Mouse (Mus musculus) forebrain, embryonic 12.5 days (tissue): Measurements from ENCODE around the gene Mapkapk2. TPM values are rescaled to one million over a fixed set of nuclear protein-coding genes. Genes with fewer than 3 reads are reported as not detected.

Source experiments
- ATAC-seq: fragments of 200-750 bp; cut with Nextera tagmentation; 2 replicates; pipeline ENCODE4 v1.8.0; 2017; ENCODE audit warnings: moderate TSS enrichment; ENCODE audit not compliant: low FRiP score
- H3K27ac ChIP-seq: fragments of 300-500 bp; sonication (generic); 2 replicates; pipeline ENCODE4 v1.5.1; 2016; ENCODE audit warnings: mild to moderate bottlenecking
- H3K27me3 ChIP-seq: fragments of 300-500 bp; sonication (generic); 2 replicates; pipeline ENCODE4 v1.6.1; 2016; ENCODE audit warnings: mild to moderate bottlenecking
- H3K36me3 ChIP-seq: fragments of 300-500 bp; sonication (generic); replicated peaks from 2 replicates; pipeline ENCODE4 v1.6.1; 2016; ENCODE audit warnings: mild to moderate bottlenecking
- H3K4me1 ChIP-seq: fragments of 300-500 bp; sonication (generic); 2 replicates; pipeline ENCODE4 v1.6.1; 2016
- H3K4me2 ChIP-seq: fragments of 300-500 bp; sonication (generic); 2 replicates; pipeline ENCODE4 v1.6.1; 2016; ENCODE audit warnings: mild to moderate bottlenecking, moderate library complexity
- H3K4me3 ChIP-seq: fragments of 300-500 bp; sonication (generic); replicated peaks from 2 replicates; pipeline ENCODE4 v1.5.1; 2016; ENCODE audit warnings: mild to moderate bottlenecking
- H3K9ac ChIP-seq: fragments of 300-500 bp; sonication (generic); 2 replicates; pipeline ENCODE4 v1.6.1; 2016; ENCODE audit warnings: mild to moderate bottlenecking
- H3K9me3 ChIP-seq: fragments of 300-500 bp; sonication (generic); 2 replicates; pipeline ENCODE4 v1.6.1; 2016
- WGBS: fragments of 180-500 bp; shearing (Covaris S2); methylation state at CpG from one replicate; pipeline ENCODE4 v1.1.7; 2016; 5-methylcytosine and 5-hydroxymethylcytosine counted together
- polyA plus RNA-seq: library from polyadenylated mRNA; unstranded; fragments of >200 nt; fragmentation: Nextera tagmentation; extraction: Ambion mirVana; gene quantifications from 2 replicates; pipeline ENCODE4 v1.2.1, GENCODE M21; 2016

The Mapkapk2 gene
- polyA plus RNA-seq, 1 experiment from 2014 or later: 55.3 TPM

DNA sequence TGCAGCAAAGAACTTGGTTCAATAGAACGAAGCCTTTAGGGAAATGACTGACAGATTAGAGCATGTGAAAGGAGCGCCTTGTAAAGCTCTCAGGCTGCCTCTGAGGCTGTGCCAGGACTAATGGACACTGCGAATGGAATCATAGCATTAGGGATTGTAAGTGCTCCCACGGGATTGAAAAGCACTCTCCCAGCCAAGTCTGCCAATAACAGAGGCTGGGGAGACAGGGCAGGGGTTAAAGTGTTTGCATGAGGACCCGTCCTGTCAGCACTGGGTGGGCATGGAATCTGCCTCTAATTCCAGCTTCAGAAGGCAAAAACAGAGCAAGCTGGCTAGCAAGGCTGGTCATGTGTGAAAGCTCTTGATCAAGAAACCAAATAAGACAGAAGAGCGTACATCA lies 36.6 kb upstream of the Mapkapk2 start:
- Histone ChIP-seq H3K9ac (no peak overlapping the region), H3K4me3 (no peak overlapping the region), H3K9me3 (no peaks in the 10 kb centered on the region), H3K4me1 (peaks cover 41% of the 10 kb centered on the region), H3K27me3 (0 out of 2 replicates have a peak, but pooled peaks cover 1% of the 10 kb centered on the region), H3K36me3 (peaks cover 28% of the 10 kb centered on the region), H3K4me2 (peak overlapping the region; percentile 37; the same call in 1 of the 2 replicates), H3K27ac (peak overlapping the region; percentile 74)
- ATAC-seq: peak; percentile 17; the same call in 1 of the 2 replicates
- WGBS: 16% methylated on average over 6 of the region's 6 CpGs

DNA sequence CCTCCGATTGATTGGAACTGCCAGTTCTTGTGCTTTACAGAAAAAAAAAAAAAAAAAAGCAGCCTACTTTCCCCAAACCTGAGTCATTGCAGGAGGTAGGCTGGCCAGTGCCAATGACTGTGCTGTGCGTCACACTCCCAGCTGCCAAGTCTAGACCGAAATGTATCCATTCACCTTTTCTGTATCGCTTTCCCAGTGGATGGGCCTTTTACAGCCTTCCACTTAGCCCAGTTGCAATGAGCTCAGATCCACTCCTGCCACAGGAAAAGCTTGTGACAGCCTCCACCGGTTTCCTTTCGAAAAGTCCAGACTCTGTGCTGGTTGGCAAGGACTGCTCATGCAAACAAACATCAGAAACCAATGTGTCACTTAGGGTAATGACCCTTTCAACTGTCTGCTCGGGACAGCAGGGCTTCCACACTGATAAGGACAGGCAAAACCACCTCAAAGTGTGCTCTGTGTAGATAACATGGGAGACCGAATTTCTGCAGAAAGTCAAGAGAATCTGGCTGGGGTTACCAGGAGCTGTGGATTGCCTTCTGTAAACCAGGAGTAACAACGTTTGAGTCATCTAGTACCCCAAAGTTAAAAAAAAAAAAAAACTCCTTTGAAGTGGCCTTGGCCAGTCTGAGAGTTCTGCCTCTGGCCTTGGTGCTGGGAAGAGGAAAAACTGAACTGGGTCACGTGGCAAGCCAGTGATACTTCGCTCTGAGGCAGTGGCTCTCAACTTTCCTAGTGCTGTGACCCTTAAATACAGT lies 28.5 kb upstream of the Mapkapk2 start:
- WGBS: 85% methylated on average over 11 of the region's 11 CpGs
- no peaks in the 10 kb centered on the region for H3K4me1 ChIP-seq
- H3K27me3 ChIP-seq: no peaks in the 10 kb centered on the region
- H3K4me2 ChIP-seq: no peak overlapping the region
- peaks cover 43% of the 10 kb centered on the region for H3K36me3 ChIP-seq
- no peaks in the 10 kb centered on the region for H3K9me3 ChIP-seq
- H3K4me3 ChIP-seq: no peak overlapping the region
- no peak for ATAC-seq
- no peak overlapping the region for H3K9ac ChIP-seq
- no peak overlapping the region for H3K27ac ChIP-seq

DNA sequence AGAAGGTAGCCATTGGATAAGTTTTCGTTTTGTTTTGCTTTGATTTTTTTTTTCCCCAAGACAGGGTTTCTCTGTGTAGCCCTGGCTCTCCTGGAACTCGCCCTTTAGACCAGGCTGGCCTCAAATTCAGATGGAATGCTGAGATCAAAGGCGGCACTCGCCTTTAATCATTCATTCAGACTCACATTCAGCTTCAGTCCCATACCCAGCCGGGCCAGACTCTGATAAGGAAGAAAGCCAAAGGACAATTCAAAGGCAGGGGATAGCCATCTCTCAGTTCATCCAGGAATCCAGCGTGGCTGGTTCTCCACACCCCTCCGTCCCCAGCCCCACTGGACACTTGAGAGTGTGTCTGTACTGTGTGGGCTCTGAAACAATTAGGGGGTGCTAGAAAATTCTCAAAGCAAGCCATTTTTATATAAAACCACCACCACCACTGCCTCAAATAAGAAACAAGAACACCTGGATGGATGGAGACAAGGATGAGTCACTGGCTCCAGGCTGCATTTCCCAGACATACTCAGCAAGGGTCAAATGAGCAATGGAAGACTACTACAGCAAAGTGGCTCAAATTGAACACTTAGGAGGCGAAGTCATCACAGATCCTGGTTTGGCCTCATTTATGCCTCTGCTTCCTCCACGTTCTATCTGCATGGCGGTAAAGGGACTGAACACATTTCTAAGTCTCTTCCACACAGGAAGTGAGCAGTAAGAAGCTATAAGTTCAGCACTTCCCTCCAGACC lies 26.1 kb upstream of the Mapkapk2 start:
- H3K4me3 ChIP-seq: no peak overlapping the region
- H3K36me3 ChIP-seq: peaks cover 21% of the 10 kb centered on the region
- H3K9ac ChIP-seq: no peak overlapping the region
- no peak overlapping the region for H3K27ac ChIP-seq
- ATAC-seq: no peak
- H3K4me2 ChIP-seq: no peak overlapping the region
- 73% methylated on average over 10 of the region's 10 CpGs for WGBS
- no peaks in the 10 kb centered on the region for H3K9me3 ChIP-seq
- H3K27me3 ChIP-seq: no peaks in the 10 kb centered on the region
- H3K4me1 ChIP-seq: no peaks in the 10 kb centered on the region

DNA sequence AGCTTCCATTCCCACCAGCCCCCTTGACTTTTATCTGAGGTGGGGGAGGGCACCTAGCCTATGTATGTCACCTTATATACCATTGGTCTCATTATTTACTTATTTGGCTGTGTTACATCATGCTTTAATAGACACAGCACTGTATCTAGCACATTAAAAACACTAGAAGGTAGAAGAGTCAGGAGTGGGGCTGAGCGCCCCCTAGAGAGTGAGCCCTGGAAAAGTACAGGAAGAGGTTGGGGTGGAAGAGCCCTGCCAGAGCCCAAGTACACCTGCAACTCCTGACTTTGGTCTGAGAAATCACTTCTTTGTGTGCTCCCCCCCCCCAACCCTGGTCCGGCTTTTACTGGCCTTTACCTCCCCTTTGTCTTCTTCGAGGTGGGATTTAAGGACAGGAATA lies 24.4 kb upstream of the Mapkapk2 start:
- no peak; the same call in 1 of the 2 replicates for ATAC-seq
- 54% methylated on average over 3 of the region's 3 CpGs for WGBS

DNA sequence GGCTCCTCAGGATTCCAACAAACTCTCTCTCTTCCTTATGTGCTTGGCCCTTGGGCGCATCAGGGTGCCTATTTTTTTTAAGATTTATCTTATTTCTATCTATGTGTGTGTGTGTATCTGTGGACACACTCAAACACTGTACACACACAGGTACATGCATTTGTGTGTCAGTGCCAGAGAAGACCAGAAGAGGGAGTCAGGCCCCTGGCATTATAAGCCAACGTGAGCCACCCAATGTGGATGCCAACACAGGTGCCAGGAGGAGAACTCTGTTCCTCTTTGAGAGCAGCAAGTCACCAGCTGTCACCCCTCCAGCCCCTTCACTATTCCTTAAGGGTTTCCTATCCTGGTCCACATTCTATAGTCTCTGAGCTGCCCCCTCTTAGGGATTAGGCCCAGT lies 21.4 kb upstream of the Mapkapk2 start:
- H3K27ac ChIP-seq: no peak overlapping the region
- WGBS: 63% methylated on average over 2 of the region's 2 CpGs
- H3K4me2 ChIP-seq: no peak overlapping the region
- peaks cover 8% of the 10 kb centered on the region for H3K4me1 ChIP-seq
- ATAC-seq: no peak
- H3K9me3 ChIP-seq: no peaks in the 10 kb centered on the region
- no peaks in the 10 kb centered on the region for H3K27me3 ChIP-seq
- no peaks in the 10 kb centered on the region for H3K36me3 ChIP-seq
- no peak overlapping the region for H3K9ac ChIP-seq
- H3K4me3 ChIP-seq: no peak overlapping the region

More for the DNA sequence above, 24.4 kb upstream of the Mapkapk2 start:
- no peak overlapping the region for H3K27ac ChIP-seq
- no peak overlapping the region for H3K4me3 ChIP-seq
- no peak overlapping the region for H3K4me2 ChIP-seq
- peaks cover 2% of the 10 kb centered on the region for H3K4me1 ChIP-seq
- peaks cover 3% of the 10 kb centered on the region for H3K36me3 ChIP-seq
- no peak overlapping the region for H3K9ac ChIP-seq
- no peaks in the 10 kb centered on the region for H3K9me3 ChIP-seq
- H3K27me3 ChIP-seq: no peaks in the 10 kb centered on the region

DNA sequence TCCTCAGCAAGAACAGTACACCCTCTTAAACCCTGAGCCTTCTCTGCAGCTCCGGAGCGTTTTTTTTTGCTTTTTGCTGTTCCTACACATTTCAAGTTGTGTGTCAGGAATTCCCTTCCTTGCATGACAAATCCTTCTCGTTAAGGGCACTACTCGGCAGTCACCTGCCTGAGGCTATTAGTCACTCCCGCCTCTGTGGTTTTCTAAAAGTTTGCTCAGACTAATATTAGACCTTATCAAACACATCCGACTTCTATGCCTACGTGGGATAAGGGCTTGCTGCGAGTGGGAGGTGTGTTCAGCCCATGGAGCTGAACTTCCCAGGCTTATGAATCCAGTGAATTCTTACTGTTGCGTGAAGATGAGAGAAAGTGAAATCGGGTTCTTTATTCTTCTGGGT lies 20.9 kb upstream of the Mapkapk2 start:
- Histone ChIP-seq H3K27me3 (no peaks in the 10 kb centered on the region), H3K4me2 (no peak overlapping the region), H3K9me3 (no peaks in the 10 kb centered on the region), H3K4me1 (peaks cover 8% of the 10 kb centered on the region), H3K4me3 (no peak overlapping the region), H3K36me3 (no peaks in the 10 kb centered on the region), H3K27ac (no peak overlapping the region), H3K9ac (no peak overlapping the region)
- 68% methylated on average over 10 of the region's 10 CpGs for WGBS
- no peak for ATAC-seq

DNA sequence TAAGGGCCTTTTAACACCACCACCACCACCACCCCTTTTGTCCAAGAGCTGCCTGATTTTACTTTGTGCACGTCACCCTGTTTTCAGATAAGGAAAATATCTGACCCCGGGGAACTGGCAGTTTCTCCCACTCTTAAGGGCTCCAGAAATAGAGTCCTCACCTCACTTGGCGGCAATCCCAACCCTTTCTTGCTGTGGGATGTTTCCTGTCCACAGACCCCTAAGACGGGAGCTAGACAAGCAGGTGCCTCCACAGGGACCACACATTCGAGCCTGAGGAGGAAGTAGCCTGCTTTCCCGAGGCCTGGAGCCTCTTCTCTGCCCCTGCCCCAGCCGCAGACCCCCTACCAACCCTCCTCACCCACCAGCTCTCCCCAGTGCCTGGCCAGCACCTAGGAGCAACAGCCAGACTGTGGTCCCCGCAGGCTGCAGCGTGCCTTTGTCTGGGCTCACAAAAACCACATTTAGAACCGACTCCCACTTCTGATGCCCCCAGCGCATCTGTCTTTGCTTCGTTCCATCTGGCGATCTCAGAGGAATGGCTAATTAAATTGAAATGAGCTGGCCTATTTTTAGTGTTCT lies 18.9 kb upstream of the Mapkapk2 start:
- Histone ChIP-seq H3K9me3 (no peaks in the 10 kb centered on the region), H3K4me2 (0 out of 2 replicates have a peak overlapping the region, but pooled peaks have one; percentile 3), H3K27me3 (no peaks in the 10 kb centered on the region), H3K36me3 (no peaks in the 10 kb centered on the region), H3K27ac (peak overlapping the region; percentile 91), H3K9ac (no peak overlapping the region), H3K4me1 (peaks cover 8% of the 10 kb centered on the region), H3K4me3 (no peak overlapping the region)
- peak; percentile 73 for ATAC-seq
- WGBS: 49% methylated on average over 13 of the region's 13 CpGs

DNA sequence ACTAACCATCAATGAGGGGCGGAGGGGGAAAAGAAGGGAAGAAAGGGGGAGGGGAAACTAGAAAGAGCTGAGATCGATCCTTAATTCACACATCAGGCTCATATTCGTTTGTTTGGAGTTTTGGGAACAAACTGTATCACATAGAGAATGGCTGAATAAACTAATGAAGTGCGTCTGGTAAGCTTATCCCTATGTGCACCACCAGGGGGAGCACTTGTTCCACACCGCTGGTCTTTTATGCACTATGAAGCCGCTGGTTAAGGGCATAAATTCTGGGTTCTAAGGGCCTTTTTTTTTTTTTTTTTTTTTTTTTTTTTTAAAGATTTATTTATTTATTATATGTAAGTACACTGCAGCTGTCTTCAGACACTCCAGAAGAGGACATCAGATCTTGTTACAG lies 18.3 kb upstream of the Mapkapk2 start:
- no peak overlapping the region for H3K9ac ChIP-seq
- H3K27ac ChIP-seq: no peak overlapping the region
- no peak overlapping the region for H3K4me3 ChIP-seq
- 20% methylated on average over 6 of the region's 6 CpGs for WGBS
- ATAC-seq: peak; percentile 66; the same call in 1 of the 2 replicates
- peaks cover 8% of the 10 kb centered on the region for H3K4me1 ChIP-seq
- no peaks in the 10 kb centered on the region for H3K27me3 ChIP-seq
- H3K9me3 ChIP-seq: no peaks in the 10 kb centered on the region
- H3K36me3 ChIP-seq: no peaks in the 10 kb centered on the region
- no peak overlapping the region for H3K4me2 ChIP-seq

DNA sequence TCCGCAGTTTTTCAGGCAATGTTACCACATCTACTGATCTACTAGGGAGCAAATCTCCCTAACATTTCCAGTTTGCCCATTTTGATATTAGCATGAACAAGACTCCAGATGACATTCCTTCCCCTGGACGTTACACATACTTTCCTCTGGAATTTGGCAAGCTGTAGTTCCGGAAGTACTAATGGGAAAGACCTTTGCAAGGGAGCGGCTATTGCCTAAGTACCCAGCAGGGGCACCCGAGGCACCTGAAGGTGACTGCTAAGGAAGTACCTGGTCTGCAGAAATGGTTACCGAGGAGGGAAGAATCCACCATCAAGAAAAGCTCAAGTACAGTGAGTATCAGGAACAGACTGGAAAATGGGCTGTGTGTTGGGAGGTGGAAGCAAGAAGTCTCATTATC lies 14.9 kb upstream of the Mapkapk2 start:
- H3K4me1 ChIP-seq: peaks cover 8% of the 10 kb centered on the region
- H3K9ac ChIP-seq: no peak overlapping the region
- H3K9me3 ChIP-seq: no peaks in the 10 kb centered on the region
- H3K4me3 ChIP-seq: no peak overlapping the region
- WGBS: 44% methylated on average over 6 of the region's 6 CpGs
- no peak overlapping the region for H3K27ac ChIP-seq
- H3K27me3 ChIP-seq: no peaks in the 10 kb centered on the region
- H3K36me3 ChIP-seq: no peaks in the 10 kb centered on the region
- ATAC-seq: no peak
- H3K4me2 ChIP-seq: no peak overlapping the region

DNA sequence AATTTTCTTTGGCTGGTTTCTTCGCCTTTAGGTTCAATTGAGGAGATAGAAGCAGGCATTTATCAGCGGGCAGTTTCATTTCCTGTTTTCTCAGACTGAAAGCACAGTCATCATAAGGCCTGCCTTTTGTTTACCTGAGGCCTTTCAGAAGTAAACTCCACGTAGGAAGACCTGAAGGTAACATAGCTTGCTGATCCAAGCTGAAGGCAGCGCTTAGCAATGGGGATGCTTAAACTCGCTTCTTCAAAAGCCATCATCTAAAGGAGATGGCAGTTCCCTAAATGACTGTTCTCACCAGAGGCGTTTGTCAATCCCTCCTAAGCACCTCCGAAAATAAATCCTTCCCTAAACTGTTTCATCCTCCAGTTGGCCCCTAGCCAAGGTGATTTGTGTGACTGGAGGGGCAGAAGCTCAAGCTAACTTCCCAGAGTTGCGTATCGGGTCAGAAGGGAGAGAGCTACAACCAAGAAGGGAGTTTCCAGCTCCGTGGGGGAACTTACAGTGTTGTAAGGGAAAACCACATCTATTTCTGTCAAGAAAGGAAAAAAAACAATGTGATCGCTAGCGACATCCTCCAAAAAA lies 13.0 kb upstream of the Mapkapk2 start:
- Histone ChIP-seq H3K4me1 (no peaks in the 10 kb centered on the region), H3K4me3 (no peak overlapping the region), H3K36me3 (no peaks in the 10 kb centered on the region), H3K9me3 (no peaks in the 10 kb centered on the region), H3K9ac (no peak overlapping the region), H3K4me2 (no peak overlapping the region), H3K27me3 (no peaks in the 10 kb centered on the region), H3K27ac (no peak overlapping the region)
- ATAC-seq: no peak
- 81% methylated on average over 12 of the region's 12 CpGs for WGBS

DNA sequence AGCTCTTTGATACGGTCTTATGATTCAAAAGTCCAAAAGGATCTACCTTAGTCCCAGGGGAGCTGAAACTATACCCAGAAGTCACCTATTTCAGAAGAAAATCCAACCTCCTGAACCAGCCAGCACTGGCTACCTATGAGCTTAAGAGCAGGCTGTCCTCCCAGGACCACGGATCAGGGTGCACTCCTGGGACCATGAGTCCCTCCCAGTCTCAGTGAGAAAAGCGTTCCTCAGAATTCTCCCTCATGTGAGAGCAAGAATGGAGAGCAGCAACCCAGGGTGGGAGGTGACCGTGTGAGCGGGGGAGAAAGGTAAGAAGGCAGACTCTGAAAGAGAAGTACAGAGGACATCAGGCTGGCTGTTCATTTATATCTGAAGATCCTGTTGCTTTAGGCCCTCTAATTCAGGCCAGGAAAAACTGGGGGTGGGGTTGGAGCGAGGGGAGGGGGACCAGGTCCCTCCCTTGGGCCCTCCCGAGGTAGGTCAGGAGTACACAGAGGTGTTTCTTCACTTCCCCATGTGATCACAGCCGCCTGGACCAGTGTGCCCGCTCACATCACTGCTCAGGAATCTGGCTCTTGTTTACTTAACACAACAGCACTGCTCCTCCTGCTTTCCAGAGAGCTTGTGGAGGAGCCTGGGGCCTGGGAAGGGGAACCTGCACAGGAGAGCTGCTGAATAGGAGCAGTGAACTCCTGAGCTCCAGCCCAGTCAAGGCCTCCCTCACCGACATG lies 10.1 kb upstream of the Mapkapk2 start:
- Histone ChIP-seq H3K27me3 (no peaks in the 10 kb centered on the region; the same call in 1 of the 2 replicates), H3K9me3 (no peaks in the 10 kb centered on the region), H3K27ac (no peak overlapping the region), H3K4me3 (no peak overlapping the region), H3K4me2 (no peak overlapping the region), H3K4me1 (no peaks in the 10 kb centered on the region), H3K36me3 (no peaks in the 10 kb centered on the region), H3K9ac (no peak overlapping the region)
- ATAC-seq: 0 out of 2 replicates have a peak, but pooled peaks have one; percentile 27
- WGBS: 59% methylated on average over 10 of the region's 10 CpGs
